Mouse (Mus musculus) neural tube, embryonic 10.5 days (tissue): ENCODE results near the gene Zranb3.

Experiments used
- DNase-seq: peaks from one replicate; pipeline ENCODE4 v3.0.0-alpha.2; 2017; ENCODE audit warnings: low spot score; ENCODE audit errors: extremely low spot score

The Zranb3 gene

DNA sequence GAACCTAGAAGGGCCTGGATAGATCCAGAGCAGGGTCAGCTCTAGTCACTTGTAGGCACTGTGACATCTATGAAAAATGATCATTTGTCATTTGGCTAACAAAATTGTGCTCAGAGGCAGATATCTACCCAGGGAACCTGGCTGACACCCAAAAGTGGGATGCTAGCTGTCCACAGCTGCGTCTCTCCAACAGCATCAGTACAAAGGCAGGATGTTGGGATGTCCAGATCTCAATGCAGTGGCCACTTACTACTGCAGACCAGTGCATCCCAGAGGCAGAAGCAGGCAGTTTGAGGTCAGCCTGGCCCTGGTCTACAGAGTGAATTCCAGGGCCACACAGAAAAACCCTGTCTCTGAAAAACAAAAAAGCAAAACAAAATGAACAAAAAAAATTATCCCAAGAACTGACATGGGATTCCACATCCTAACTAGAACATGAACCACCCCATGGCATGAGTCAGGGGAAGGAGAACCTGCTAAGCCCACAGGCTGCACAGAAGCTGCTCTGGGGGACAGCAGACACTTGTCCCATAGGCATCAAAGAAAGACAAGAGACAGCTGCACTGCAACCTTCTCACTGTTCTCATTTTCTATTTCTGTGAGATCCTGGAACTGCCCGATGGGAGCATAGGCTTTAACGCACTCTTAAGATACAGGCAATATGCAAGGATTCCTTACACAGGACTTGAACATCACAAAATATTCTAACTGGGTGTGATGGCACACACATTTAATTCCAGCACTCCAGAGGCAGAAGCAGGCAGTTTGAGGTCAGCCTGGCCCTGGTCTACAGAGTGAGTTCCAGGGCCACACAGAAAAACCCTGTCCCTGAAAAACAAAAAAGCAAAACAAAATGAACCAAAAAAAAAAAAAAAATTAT lies 156.9 kb downstream of the Zranb3 start:
- no peak for DNase-seq

DNA sequence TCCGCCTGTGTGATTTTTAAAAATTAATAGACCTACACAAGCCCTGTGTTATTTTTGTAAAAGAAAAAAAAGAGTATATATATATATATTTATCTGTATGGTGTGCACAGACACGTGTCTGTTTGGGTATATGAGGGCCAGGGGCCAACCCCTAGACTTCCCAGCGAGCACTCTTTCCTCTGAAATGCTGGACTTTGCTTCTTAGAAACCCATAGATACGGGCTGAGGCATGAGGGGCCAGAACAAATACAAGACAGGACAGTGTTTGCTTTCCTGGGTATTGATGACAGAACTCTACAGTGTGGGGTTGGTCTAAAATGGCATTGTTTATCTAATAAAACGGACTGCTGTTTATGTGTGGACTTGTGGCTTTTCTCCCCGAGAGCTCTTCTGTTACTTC lies 159.3 kb downstream of the Zranb3 start:
- DNase-seq, result no peak

DNA sequence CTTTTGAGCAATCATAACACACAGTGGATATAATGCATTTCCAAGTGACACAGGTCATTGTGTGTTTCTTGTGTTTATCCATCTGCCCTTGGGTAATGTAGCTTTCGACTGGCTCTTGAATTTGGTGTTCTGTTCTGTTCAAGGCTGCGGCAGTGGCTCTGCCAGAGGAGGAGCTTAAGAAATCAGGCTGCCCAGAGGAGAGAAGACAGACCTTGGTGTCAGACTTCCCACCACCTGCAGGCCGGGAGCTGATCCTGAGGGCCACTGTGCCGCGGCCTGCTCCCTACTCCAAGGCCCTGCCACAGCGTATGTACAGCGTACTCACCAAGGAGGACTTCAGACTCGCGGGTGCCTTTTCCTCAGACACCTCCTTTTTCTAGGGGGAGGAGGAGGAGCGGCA lies 160.6 kb downstream of the Zranb3 start:
- no peak for DNase-seq

DNA sequence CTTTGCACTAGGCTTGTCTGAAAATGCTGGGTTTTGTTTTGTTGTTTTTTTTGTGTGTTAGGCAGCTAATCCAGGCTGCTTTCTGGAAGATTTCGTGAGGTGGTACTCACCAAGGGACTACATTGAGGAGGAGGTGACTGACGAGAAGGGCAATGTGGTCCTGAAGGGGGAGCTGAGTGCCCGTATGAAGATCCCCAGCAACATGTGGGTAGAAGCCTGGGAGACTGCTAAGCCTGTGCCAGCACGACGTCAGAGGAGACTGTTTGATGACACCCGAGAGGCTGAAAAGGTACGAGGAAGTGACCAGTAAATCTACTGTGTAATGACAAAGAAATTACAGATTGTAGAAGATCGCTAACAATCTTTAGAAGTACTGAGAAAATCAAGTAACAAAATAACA lies 165.6 kb downstream of the Zranb3 start:
- no peak for DNase-seq

DNA sequence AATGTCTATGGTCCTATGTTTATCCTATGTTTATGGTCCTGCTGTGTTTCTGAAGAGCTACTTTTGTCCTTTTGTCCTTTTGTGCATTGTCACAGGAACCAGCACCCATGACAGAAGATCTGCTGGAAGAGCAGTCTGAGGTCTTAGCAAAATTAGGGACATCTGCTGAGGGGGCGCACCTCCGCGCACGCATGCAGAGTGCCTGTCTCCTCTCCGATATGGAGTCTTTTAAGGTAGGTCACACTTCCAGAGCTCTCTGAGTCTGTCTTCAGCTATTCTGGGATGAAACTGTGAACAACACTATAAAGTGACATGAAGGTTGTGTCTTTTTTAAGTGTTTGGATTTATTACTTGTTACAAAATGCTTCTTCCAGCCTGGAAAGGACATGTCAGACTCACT lies 168.5 kb downstream of the Zranb3 start:
- DNase-seq, result no peak

GRCm38 (mm10) chr1:127933405-127933804 lies 169.4 kb downstream of the Zranb3 start:
- DNase-seq, result no peak

GRCm38 (mm10) chr1:127915802-127916201 lies 187.0 kb downstream of the Zranb3 start:
- no peak for DNase-seq

DNA sequence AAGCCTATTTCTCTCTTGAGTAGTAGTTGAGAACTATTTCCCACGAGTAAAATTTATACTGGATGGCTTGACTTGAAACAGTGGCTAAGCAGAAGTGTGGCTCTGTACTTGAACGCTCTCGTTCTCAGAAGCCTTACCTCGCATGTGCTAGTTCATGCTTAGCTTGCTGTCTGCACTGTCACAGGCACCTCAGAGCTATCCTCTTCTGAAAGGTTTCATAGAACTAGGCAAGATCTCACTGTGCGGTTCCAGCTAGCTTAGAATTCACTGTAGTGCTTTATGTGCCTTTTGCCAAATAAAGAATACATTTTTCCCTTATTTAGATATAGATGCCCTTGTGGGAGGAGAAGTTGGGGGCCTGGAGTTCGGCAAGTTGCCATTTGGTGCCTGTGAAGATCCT lies 187.5 kb downstream of the Zranb3 start:
- DNase-seq, result no peak

GRCm38 (mm10) chr1:127913116-127913515 lies 189.7 kb downstream of the Zranb3 start:
- no peak for DNase-seq

DNA sequence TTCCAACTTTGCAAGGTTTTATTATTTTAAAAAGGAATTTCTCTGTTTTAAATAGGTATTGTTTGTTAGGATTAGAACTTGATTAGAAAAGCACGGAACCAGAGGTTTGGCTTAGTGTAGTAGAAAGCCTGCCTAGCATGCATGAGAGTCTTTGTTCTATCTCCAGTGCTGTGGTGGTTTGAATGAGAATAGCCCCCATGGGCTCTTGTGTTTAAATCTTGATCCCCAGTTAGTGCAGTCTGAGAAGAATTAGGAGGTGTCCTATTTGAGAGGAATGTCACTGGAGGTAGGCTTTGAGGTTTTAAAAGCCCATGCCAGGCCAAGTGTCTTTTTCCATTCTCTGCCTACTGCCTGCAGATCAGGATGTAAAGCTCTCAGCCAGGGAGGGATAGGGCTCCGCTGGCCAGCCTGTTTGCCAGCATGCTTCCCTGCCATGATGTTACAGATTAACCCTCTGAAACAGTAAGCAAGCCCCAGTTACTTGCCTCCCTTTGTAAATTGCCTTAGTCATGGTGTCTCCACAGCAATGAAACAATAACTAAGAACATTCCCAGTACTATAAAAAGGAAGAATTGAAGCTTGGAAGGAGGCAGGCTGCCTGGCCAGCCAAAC lies 198.0 kb downstream of the Zranb3 start:
- no peak for DNase-seq
